Mouse (Mus musculus) intestine, embryonic 14.5 days (tissue): ENCODE results near the gene Clptm1l. TPM values are rescaled to one million over a fixed set of nuclear protein-coding genes. Genes with fewer than 3 reads are reported as not detected.
A peak's percentile ranks its signal among the peaks of the same experiment; 100 is the strongest.

Source experiments
- ATAC-seq: fragments of 200-750 bp; cut with Nextera tagmentation; replicated peaks from 2 replicates; pipeline ENCODE4 v1.8.0; 2017; ENCODE audit warnings: low read depth, moderate number of reproducible peaks, moderate TSS enrichment, moderate library complexity; ENCODE audit not compliant: low FRiP score, low TSS enrichment
- DNase-seq: peaks from one replicate; pipeline ENCODE4 v3.0.0-alpha.2; 2018; ENCODE audit warnings: low spot score
- H3K27ac ChIP-seq: fragments of 300-500 bp; sonication (generic); 2 replicates; pipeline ENCODE4 v1.5.1; 2014; ENCODE audit warnings: low read depth, mild to moderate bottlenecking, control low read depth
- H3K27me3 ChIP-seq: fragments of 300-500 bp; sonication (generic); replicated peaks from 2 replicates; pipeline ENCODE4 v1.6.1; 2014; ENCODE audit warnings: low read length, control low read depth; ENCODE audit not compliant: control insufficient read depth, insufficient read depth
- H3K36me3 ChIP-seq: fragments of 300-500 bp; sonication (generic); 2 replicates; pipeline ENCODE4 v1.6.1; 2014; ENCODE audit warnings: low read length, control low read depth; ENCODE audit not compliant: control insufficient read depth, insufficient read depth
- H3K4me1 ChIP-seq: fragments of 300-500 bp; sonication (generic); replicated peaks from 2 replicates; pipeline ENCODE4 v1.6.1; 2014; ENCODE audit warnings: low read length, control low read depth, mixed read lengths; ENCODE audit not compliant: control insufficient read depth, insufficient read depth
- H3K4me2 ChIP-seq: fragments of 300-500 bp; sonication (generic); 2 replicates; pipeline ENCODE4 v1.6.1; 2014; ENCODE audit warnings: low read length
- H3K4me3 ChIP-seq: fragments of 300-500 bp; sonication (generic); 2 replicates; pipeline ENCODE4 v1.5.1; 2014; ENCODE audit warnings: low read depth, low read length, control low read depth, mixed read lengths
- H3K9ac ChIP-seq: fragments of 300-500 bp; sonication (generic); 2 replicates; pipeline ENCODE4 v1.6.1; 2014; ENCODE audit warnings: mild to moderate bottlenecking, low read length
- H3K9me3 ChIP-seq: fragments of 300-500 bp; sonication (generic); 2 replicates; pipeline ENCODE4 v1.6.1; 2016; ENCODE audit warnings: low read length, control low read depth; ENCODE audit not compliant: control insufficient read depth
- WGBS: fragments of 180-500 bp; shearing (Covaris S2); extraction: QIAGEN DNeasy Blood & Tissue Kit; methylation state at CpG from one replicate; pipeline ENCODE4 v1.1.7; 2014; 5-methylcytosine and 5-hydroxymethylcytosine counted together
- polyA plus RNA-seq: library from polyadenylated mRNA; unstranded; fragments of >200 nt; fragmentation: Nextera tagmentation; extraction: Ambion mirVana; gene quantifications from 2 replicates; pipeline ENCODE4 v1.2.1, GENCODE M21; 2014

The Clptm1l gene
- polyA plus RNA-seq, 1 experiment from 2014 or later = 141 TPM

- Histone ChIP-seq H3K9ac (peak overlapping the region; percentile 67), H3K4me3 (peak overlapping the region; percentile 86), H3K27ac (peak overlapping the region; percentile 43), H3K4me1 (peaks cover 14% of the 10 kb centered on the region), H3K4me2 (peak overlapping the region; percentile 97), H3K9me3 (no peaks in the 10 kb centered on the region), H3K36me3 (peaks cover 34% of the 10 kb centered on the region), H3K27me3 (no peaks in the 10 kb centered on the region)
- 4% methylated on average over 31 of the region's 39 CpGs for WGBS
- ATAC-seq = peak; percentile 87
- DNase-seq = no peak
Measured at GRCm38 (mm10) chr13:73604156-73604957, 551 bp downstream of the Clptm1l start.

DNA sequence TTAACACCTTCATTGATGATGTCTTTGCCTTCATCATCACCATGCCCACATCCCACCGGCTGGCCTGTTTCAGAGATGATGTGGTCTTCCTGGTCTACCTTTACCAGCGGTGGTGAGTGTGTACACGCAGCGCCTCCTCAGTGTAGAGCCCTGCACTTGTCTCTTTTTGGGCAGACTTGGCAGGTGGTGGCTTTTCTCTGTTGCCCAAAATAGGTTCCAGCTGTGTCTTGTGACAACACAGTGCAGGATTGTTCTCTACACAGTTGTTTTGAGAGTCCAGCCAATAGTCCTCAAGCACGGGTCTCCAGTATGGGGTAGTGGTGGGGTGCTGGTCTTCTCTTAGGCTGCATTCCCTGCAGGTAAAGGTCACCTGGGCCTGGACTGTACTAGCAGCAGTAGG lies 14.6 kb downstream of the Clptm1l start:
- 92% methylated on average over 5 of the region's 5 CpGs for WGBS
- ATAC-seq = no peak

GRCm38 (mm10) chr13:73620637-73621036 lies 16.8 kb downstream of the Clptm1l start:
- no peaks in the 10 kb centered on the region for H3K4me1 ChIP-seq
- WGBS = 71% methylated on average over 6 of the region's 6 CpGs
- H3K9ac ChIP-seq = no peak overlapping the region
- DNase-seq (no peak), ATAC-seq (no peak)
- no peak overlapping the region for H3K4me2 ChIP-seq
- H3K4me3 ChIP-seq = no peak overlapping the region
- H3K27me3 ChIP-seq = no peaks in the 10 kb centered on the region
- H3K36me3 ChIP-seq = peaks cover 56% of the 10 kb centered on the region
- H3K9me3 ChIP-seq = no peaks in the 10 kb centered on the region
- H3K27ac ChIP-seq = no peak overlapping the region

More for the DNA sequence above, 14.6 kb downstream of the Clptm1l start:
- Histone ChIP-seq H3K9ac (no peak overlapping the region), H3K36me3 (peaks cover 78% of the 10 kb centered on the region), H3K27me3 (no peaks in the 10 kb centered on the region), H3K27ac (no peak overlapping the region), H3K4me2 (no peak overlapping the region), H3K9me3 (no peaks in the 10 kb centered on the region), H3K4me3 (no peak overlapping the region), H3K4me1 (no peaks in the 10 kb centered on the region)
- DNase-seq = no peak

DNA sequence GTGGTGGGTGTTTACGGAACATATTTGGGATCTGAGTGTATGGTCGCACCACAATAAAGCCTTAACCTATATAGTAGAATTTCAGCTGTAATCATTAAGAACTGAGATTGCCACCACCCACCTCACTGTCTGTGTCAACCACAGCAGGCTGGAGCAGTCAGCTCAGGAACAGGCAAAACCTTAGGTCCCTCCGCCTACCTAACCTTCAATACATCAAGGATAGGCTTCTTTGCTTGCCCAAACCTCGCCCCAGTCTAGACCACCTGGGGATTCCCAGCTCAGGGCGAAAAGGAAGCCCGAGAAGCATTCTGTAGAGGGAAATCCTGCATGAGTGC lies 22.6 kb downstream of the Clptm1l start:
- 51% methylated on average over 6 of the region's 6 CpGs for WGBS
- Histone ChIP-seq H3K27me3 (no peaks in the 10 kb centered on the region), H3K9me3 (no peaks in the 10 kb centered on the region), H3K4me3 (peak overlapping the region; percentile 65), H3K4me2 (peak overlapping the region; percentile 97), H3K9ac (no peak overlapping the region), H3K27ac (no peak overlapping the region), H3K4me1 (no peaks in the 10 kb centered on the region; the same call in 1 of the 2 replicates), H3K36me3 (0 out of 2 replicates have a peak, but pooled peaks cover 4% of the 10 kb centered on the region)
- ATAC-seq (no peak), DNase-seq (no peak)

- no peaks in the 10 kb centered on the region for H3K9me3 ChIP-seq
- no peak within 1 kb of the TSS for H3K27ac ChIP-seq
- DNase-seq (peak; percentile 77), ATAC-seq (peak; percentile 88)
- peak within 1 kb of the TSS; percentile 65 for H3K4me3 ChIP-seq
- no peaks in the 10 kb centered on the region for H3K27me3 ChIP-seq
- H3K9ac ChIP-seq = peak within 1 kb of the TSS; percentile 66
- no peaks in the 10 kb centered on the region; the same call in 1 of the 2 replicates for H3K4me1 ChIP-seq
- 9% methylated on average over 47 of the region's 47 CpGs for WGBS
- 0 out of 2 replicates have a peak, but pooled peaks cover 3% of the 10 kb centered on the region for H3K36me3 ChIP-seq
- H3K4me2 ChIP-seq = peak within 1 kb of the TSS; percentile 97
Measured at GRCm38 (mm10) chr13:73626745-73627549, 23.1 kb downstream of the Clptm1l start, which contains the start of gene Tert. Gene Tert (plus strand): TSS chr13:73626911.

DNA sequence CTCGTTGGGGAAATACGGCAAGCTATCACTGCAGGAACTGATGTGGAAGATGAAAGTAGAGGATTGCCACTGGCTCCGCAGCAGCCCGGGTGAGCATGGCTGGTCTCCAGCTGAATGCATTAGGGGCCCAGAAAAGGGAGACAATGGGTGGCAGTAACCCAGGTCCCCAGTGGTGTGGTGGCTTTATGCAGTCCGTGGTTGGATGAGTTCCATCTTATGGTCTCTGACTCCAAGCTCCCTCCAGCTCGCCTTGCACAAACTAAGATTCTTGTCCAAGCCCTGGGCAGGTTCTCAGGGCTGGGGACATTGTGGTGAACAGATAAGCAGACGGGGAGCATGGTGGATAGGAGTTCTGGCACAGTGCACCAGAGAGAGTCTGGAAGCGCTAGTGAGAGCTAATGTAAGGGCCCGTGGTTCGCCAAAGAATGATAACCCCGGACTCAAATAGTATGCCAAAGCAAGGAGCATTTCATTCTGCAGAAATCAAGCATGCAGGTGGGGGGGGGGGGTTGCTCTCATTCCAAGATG lies 24.8 kb downstream of the Clptm1l start:
- no peaks in the 10 kb centered on the region for H3K9me3 ChIP-seq
- DNase-seq = no peak
- H3K9ac ChIP-seq = no peak overlapping the region
- 92% methylated on average over 11 of the region's 11 CpGs for WGBS
- no peaks in the 10 kb centered on the region; the same call in 1 of the 2 replicates for H3K4me1 ChIP-seq
- H3K4me3 ChIP-seq = no peak overlapping the region
- H3K4me2 ChIP-seq = no peak overlapping the region
- H3K27ac ChIP-seq = no peak overlapping the region
- no peaks in the 10 kb centered on the region for H3K27me3 ChIP-seq
- ATAC-seq = no peak
- H3K36me3 ChIP-seq = 0 out of 2 replicates have a peak, but pooled peaks cover 4% of the 10 kb centered on the region

- H3K9me3 ChIP-seq = no peaks in the 10 kb centered on the region
- H3K27ac ChIP-seq = no peak overlapping the region
- no peak overlapping the region for H3K4me2 ChIP-seq
- 96% methylated on average over 3 of the region's 3 CpGs for WGBS
- no peaks in the 10 kb centered on the region; the same call in 1 of the 2 replicates for H3K4me1 ChIP-seq
- no peak overlapping the region for H3K4me3 ChIP-seq
- peaks cover 16% of the 10 kb centered on the region; the same call in 1 of the 2 replicates for H3K36me3 ChIP-seq
- H3K9ac ChIP-seq = no peak overlapping the region
- no peak for DNase-seq
- no peak for ATAC-seq
- H3K27me3 ChIP-seq = no peaks in the 10 kb centered on the region
Measured at GRCm38 (mm10) chr13:73631837-73632236, 28.0 kb downstream of the Clptm1l start.

DNA sequence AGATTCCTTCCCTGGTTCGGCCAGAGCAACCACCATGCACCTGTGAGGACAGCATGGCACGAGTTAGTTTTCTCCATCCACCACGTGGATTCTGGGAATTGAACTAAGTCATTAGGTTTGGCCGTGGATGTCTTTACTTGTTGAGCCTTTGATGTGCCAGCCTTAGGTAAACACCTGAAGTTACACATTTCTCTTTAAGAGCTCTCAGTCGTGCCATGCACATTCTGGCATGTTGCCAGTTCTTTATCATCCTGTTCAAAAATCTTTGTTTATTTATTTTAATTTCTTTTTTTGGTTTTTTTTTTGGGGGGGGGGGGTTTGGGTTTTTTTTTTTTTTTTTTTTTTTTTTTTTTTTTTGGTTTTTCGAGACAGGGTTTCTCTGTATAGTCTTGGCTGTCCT lies 34.0 kb downstream of the Clptm1l start:
- Histone ChIP-seq H3K9ac (no peak overlapping the region), H3K4me2 (no peak overlapping the region), H3K4me3 (no peak overlapping the region), H3K27me3 (no peaks in the 10 kb centered on the region), H3K27ac (no peak overlapping the region), H3K4me1 (no peaks in the 10 kb centered on the region), H3K9me3 (no peaks in the 10 kb centered on the region), H3K36me3 (peaks cover 27% of the 10 kb centered on the region)
- no peak for DNase-seq
- no peak for ATAC-seq
- 75% methylated on average over 5 of the region's 6 CpGs for WGBS
